Mouse (Mus musculus) limb, embryonic 14.5 days (tissue): ENCODE measurements around the gene Nrk. TPM values are rescaled to one million over a fixed set of nuclear protein-coding genes. Genes with fewer than 3 reads are reported as not detected.

Experiments
- ATAC-seq: fragments of 200-750 bp; cut with Nextera tagmentation; 2 replicates; pipeline ENCODE4 v1.8.0; 2017; ENCODE audit warnings: low read depth, moderate number of reproducible peaks, moderate TSS enrichment; ENCODE audit not compliant: low FRiP score
- DNase-seq: peaks from one replicate; pipeline ENCODE4 v3.0.0-alpha.2; 2015; ENCODE audit warnings: low spot score
- H3K27ac ChIP-seq: fragments of 300-500 bp; sonication (generic); replicated peaks from 2 replicates; pipeline ENCODE4 v1.5.1; 2014; ENCODE audit warnings: low read depth, mild to moderate bottlenecking, low read length, moderate library complexity, mixed read lengths
- H3K27me3 ChIP-seq: fragments of 300-500 bp; sonication (generic); 2 replicates; pipeline ENCODE4 v1.6.1; 2014; ENCODE audit warnings: low read length, mixed read lengths; ENCODE audit not compliant: control insufficient read depth, insufficient read depth
- H3K36me3 ChIP-seq: fragments of 300-500 bp; sonication (generic); 2 replicates; pipeline ENCODE4 v1.6.1; 2014; ENCODE audit warnings: mild to moderate bottlenecking, low read length, moderate library complexity, mixed read lengths; ENCODE audit not compliant: control insufficient read depth, insufficient read depth
- H3K4me1 ChIP-seq: fragments of 300-500 bp; sonication (generic); 2 replicates; pipeline ENCODE4 v1.6.1; 2014; ENCODE audit warnings: antibody characterized with exemption, low read length, mixed read lengths; ENCODE audit not compliant: control insufficient read depth, insufficient read depth
- H3K4me2 ChIP-seq: fragments of 300-500 bp; sonication (generic); replicated peaks from 2 replicates; pipeline ENCODE4 v1.6.1; 2014; ENCODE audit warnings: low read depth, mild to moderate bottlenecking, low read length, moderate library complexity; ENCODE audit not compliant: severe bottlenecking
- H3K4me3 ChIP-seq: fragments of 300-500 bp; sonication (generic); replicated peaks from 2 replicates; pipeline ENCODE4 v1.5.1; 2014; ENCODE audit warnings: low read length
- H3K9ac ChIP-seq: fragments of 300-500 bp; sonication (generic); 2 replicates; pipeline ENCODE4 v1.6.1; 2014; ENCODE audit warnings: mild to moderate bottlenecking, low read depth, low read length, moderate library complexity; ENCODE audit not compliant: severe bottlenecking
- H3K9me3 ChIP-seq: fragments of 300-500 bp; sonication (generic); 2 replicates; pipeline ENCODE4 v1.6.1; 2016; ENCODE audit warnings: low read length; ENCODE audit not compliant: control insufficient read depth
- POLR2A ChIP-seq: fragments of 200-500 bp; IDR thresholded peaks from 2 replicates; pipeline ENCODE4 v1.8.0; 2012; ENCODE audit warnings: inconsistent platforms, mild to moderate bottlenecking, moderate library complexity, borderline replicate concordance; ENCODE audit not compliant: insufficient read depth, insufficient read length; ENCODE audit errors: extremely low read depth
- WGBS: fragments of 180-500 bp; shearing (Covaris S2); extraction: QIAGEN DNeasy Blood & Tissue Kit; methylation state at CpG from one replicate; pipeline ENCODE4 v1.1.7; 2014; 5-methylcytosine and 5-hydroxymethylcytosine counted together
- polyA plus RNA-seq, 2 experiments: library from polyadenylated mRNA; depleted of rRNA in 1 of 2; stranded (reverse) in 1 of 2; unstranded in 1 of 2; fragments of >200 nt; fragmentation: Nextera tagmentation in 1 of 2; extraction: Ambion mirVana in 1 of 2; gene quantifications; 2 replicates each; pipeline versions ENCODE4 v1.2.1 to v1.2.3; 2012 to 2014

Gene Nrk
- polyA plus RNA-seq (2012; rRNA removed) (55.8 and 57.6 TPM in 2 replicates), polyA plus RNA-seq (2014; fragmentation: Nextera tagmentation; extraction: Ambion mirVana) (63.1 and 69.9 TPM in 2 replicates)

DNA sequence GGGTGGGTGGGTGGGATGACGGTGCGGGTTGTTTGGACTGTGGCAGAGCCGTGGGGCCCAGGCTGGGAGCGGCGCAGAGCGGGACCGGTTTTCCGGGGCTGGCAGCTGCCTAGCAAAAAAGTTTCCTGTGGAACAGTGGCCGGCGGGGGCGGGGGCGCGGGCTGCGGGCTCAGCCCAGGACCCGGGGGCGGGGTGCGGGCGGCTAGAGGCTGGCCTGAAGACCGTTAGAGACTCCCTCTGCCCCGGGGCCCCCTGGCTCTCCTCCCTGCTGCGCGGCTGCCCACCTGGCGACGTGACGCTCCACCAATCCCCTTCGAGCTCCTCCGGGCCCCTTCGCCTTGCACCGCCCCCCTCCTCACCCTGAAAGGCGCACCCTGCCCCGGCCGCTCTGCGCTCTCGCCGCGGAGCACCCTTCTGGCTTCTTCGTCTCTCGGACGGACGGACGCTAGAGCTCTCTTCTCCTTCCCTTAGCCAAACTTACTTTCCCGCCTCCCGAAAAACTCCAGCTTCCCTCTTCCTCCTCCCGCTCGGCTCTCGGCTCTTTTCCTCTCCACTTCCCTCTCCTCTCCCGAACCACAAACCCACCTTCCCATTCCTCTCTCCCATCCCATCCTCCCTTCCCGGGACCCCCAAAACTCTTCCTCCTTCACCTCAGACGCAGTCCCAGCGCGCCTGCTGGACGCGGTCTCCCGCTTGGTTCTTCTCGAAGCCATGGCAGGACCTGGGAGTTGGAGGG lies at the start of gene Nrk:
Gene Nrk, plus strand, starts transcription at position 390 of the 736 bp plus-strand sequence.
- no peak for TF ChIP-seq POLR2A
- Histone ChIP-seq H3K27me3 (peaks cover 10% of the 10 kb centered on the region; the same call in 1 of the 2 replicates), H3K4me1 (no peaks in the 10 kb centered on the region), H3K27ac (peak within 1 kb of the TSS; percentile 63), H3K4me2 (peak within 1 kb of the TSS; percentile 61), H3K9ac (peak within 1 kb of the TSS; percentile 56), H3K9me3 (no peaks in the 10 kb centered on the region), H3K4me3 (peak within 1 kb of the TSS; percentile 47), H3K36me3 (no peaks in the 10 kb centered on the region)
- 24% methylated on average over 30 of the region's 55 CpGs for WGBS
- ATAC-seq, result peak; percentile 91
- DNase-seq, result peak; percentile 68

- Histone ChIP-seq H3K9me3 (no peaks in the 10 kb centered on the region), H3K4me1 (no peaks in the 10 kb centered on the region), H3K27ac (0 out of 2 replicates have a peak overlapping the region, but pooled peaks have one; percentile 33), H3K9ac (no peak overlapping the region), H3K27me3 (peaks cover 10% of the 10 kb centered on the region; the same call in 1 of the 2 replicates), H3K4me2 (peak overlapping the region; percentile 61), H3K4me3 (peak overlapping the region; percentile 47), H3K36me3 (no peaks in the 10 kb centered on the region)
- TF ChIP-seq POLR2A, result no peak
- WGBS, result 22% methylated on average over 8 of the region's 8 CpGs
- no peak for DNase-seq
- no peak for ATAC-seq
These were observed 864 bp upstream of the Nrk start for GRCm38 (mm10) chrX:138913366-138913765.

GRCm38 (mm10) chrX:138914777-138915114 lies 516 bp downstream of the Nrk start:
- DNase-seq, result no peak
- Histone ChIP-seq H3K9ac (peak overlapping the region; percentile 56), H3K27me3 (peaks cover 10% of the 10 kb centered on the region; the same call in 1 of the 2 replicates), H3K36me3 (no peaks in the 10 kb centered on the region), H3K9me3 (no peaks in the 10 kb centered on the region), H3K4me1 (no peaks in the 10 kb centered on the region), H3K4me3 (peak overlapping the region; percentile 47), H3K4me2 (peak overlapping the region; percentile 61), H3K27ac (peak overlapping the region; percentile 63; the same call in 1 of the 2 replicates)
- ATAC-seq, result no peak
- 38% methylated on average over 12 of the region's 12 CpGs for WGBS
- no peak for TF ChIP-seq POLR2A

- no peak for TF ChIP-seq POLR2A
- Histone ChIP-seq H3K9ac (no peak overlapping the region), H3K4me1 (no peaks in the 10 kb centered on the region), H3K27me3 (no peaks in the 10 kb centered on the region), H3K4me2 (no peak overlapping the region), H3K36me3 (no peaks in the 10 kb centered on the region), H3K4me3 (no peak overlapping the region), H3K27ac (no peak overlapping the region), H3K9me3 (no peaks in the 10 kb centered on the region)
- ATAC-seq, result no peak
- DNase-seq, result no peak
- WGBS, result 62% methylated on average over 7 of the region's 7 CpGs
These were observed 4.8 kb downstream of the Nrk start for GRCm38 (mm10) chrX:138919030-138919429.

DNA sequence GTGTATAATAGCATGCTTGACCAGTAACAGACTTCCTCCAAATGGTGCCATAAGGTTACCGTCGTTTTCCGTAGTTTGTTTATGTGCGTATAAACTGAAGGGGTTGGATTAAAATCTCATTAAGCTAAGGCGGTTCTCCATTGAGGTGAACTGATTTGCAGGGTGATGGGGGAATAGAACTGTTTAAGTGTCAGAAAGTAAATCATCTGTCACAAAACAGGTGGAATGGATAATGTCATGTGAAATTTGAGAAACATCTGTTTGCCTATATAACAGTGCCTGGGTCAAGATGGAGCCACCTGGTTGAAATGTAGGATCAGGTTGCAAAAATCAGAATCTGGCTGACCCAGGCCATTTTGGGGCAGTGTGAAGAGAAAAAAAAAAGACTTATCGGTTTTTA lies 29.7 kb downstream of the Nrk start:
- WGBS, result 46% methylated on average over 6 of the region's 6 CpGs
- H3K27ac ChIP-seq, result no peak overlapping the region

More for the DNA sequence above, 29.7 kb downstream of the Nrk start:
- Histone ChIP-seq H3K36me3 (no peaks in the 10 kb centered on the region), H3K4me3 (no peak overlapping the region), H3K4me1 (no peaks in the 10 kb centered on the region), H3K4me2 (no peak overlapping the region), H3K9me3 (no peaks in the 10 kb centered on the region), H3K9ac (no peak overlapping the region), H3K27me3 (no peaks in the 10 kb centered on the region)
- no peak for TF ChIP-seq POLR2A
- ATAC-seq, result no peak
- DNase-seq, result no peak
